Mouse (Mus musculus) inflammation-experienced regulatory T-cells (primary cell): ENCODE results near the gene Mettl26. TPM values are rescaled to one million over a fixed set of nuclear protein-coding genes. Genes with fewer than 3 reads are reported as not detected.

ENCODE experiments used
- polyA plus RNA-seq, 2 experiments: library from polyadenylated mRNA; unstranded; fragments of 100-300 nt; shearing (Covaris generic); gene quantifications; one replicate each; pipeline ENCODE4 v1.2.1; 2017

Gene Mettl26
- polyA plus RNA-seq = 10 to 100 TPM; 80.3 to 84.0 TPM

GRCm38 (mm10) chr17:25874721-25875170 is at the start of gene Mettl26:
Mettl26 (plus strand) TSS chr17:25875074.

GRCm38 (mm10) chr17:25828712-25829557 is 45.9 kb upstream of the Mettl26 start, which contains the start of gene Jmjd8:
Jmjd8 (plus strand) TSS chr17:25828867.

GRCm38 (mm10) chr17:25833291-25833663 is 41.6 kb upstream of the Mettl26 start, which contains the start of gene Stub1:
Stub1 (minus strand) TSS chr17:25833404.

GRCm38 (mm10) chr17:25837076-25837410 is 37.8 kb upstream of the Mettl26 start, which contains the start of gene Rhbdl1:
Rhbdl1 (minus strand) TSS chr17:25837295.

GRCm38 (mm10) chr17:25841117-25841880 is 33.6 kb upstream of the Mettl26 start, which contains the start of gene Gm20683:
Gm20683 (minus strand) TSS chr17:25841763.

GRCm38 (mm10) chr17:25844396-25844901 is 30.4 kb upstream of the Mettl26 start, which contains the start of gene Rhot2:
Rhot2 (minus strand) TSS chr17:25844851.

GRCm38 (mm10) chr17:25860832-25861703 is 13.8 kb upstream of the Mettl26 start, which contains the start of gene Wdr90:
Wdr90 (minus strand) TSS chr17:25861501.

GRCm38 (mm10) chr17:25868601-25869191 is 6.2 kb upstream of the Mettl26 start, which contains the start of gene Mcrip2:
Mcrip2 (minus strand) TSS chr17:25868764.

GRCm38 (mm10) chr17:25880196-25880910 is 5.5 kb downstream of the Mettl26 start, which contains the start of gene Wfikkn1:
Wfikkn1 (minus strand) TSS chr17:25880858.

GRCm38 (mm10) chr17:25919144-25919785 is 44.4 kb downstream of the Mettl26 start, which contains the start of gene Rab40c:
Rab40c (minus strand) TSS chr17:25919727.

Other genes with a start within 250 kb of the Mettl26 start
- gene Gng13, start 157.9 kb upstream of the Mettl26 start, polyA plus RNA-seq = not detected
- 10 to 100 TPM in 1 of 2 experiments, 1 to 10 TPM in 1; 3.8 to 12.3 TPM for gene Chtf18, start 147.7 kb upstream of the Mettl26 start, polyA plus RNA-seq
- 10 to 100 TPM; 13.9 to 16.7 TPM for gene Rpusd1, start 147.4 kb upstream of the Mettl26 start, polyA plus RNA-seq
- under 1 TPM in 1 of 2 experiments, not detected in 1; 0.73 TPM for gene Mslnl, start 139.0 kb upstream of the Mettl26 start, polyA plus RNA-seq
- under 1 TPM in 1 of 2 experiments, not detected in 1; 0.98 TPM for gene Msln, start 120.7 kb upstream of the Mettl26 start, polyA plus RNA-seq
- gene Narfl, start 101.3 kb upstream of the Mettl26 start, polyA plus RNA-seq = 10 to 100 TPM; 27.7 to 32.5 TPM
- gene Haghl, start 89.4 kb upstream of the Mettl26 start, polyA plus RNA-seq = 10 to 100 TPM; 34.3 to 47.7 TPM
- gene Ccdc78, start 88.5 kb upstream of the Mettl26 start, polyA plus RNA-seq = 1 to 10 TPM in 1 of 2 experiments, under 1 TPM in 1; 0.89 to 1.4 TPM
- 100 to 1,000 TPM; 231 to 239 TPM for gene Fam173a, start 82.2 kb upstream of the Mettl26 start, polyA plus RNA-seq
- 1 to 10 TPM in 1 of 2 experiments, not detected in 1; 1.1 TPM for gene AC134908.4, start 79.4 kb upstream of the Mettl26 start, polyA plus RNA-seq
- 10 to 100 TPM; 34.1 to 40.4 TPM for gene Metrn, start 77.9 kb upstream of the Mettl26 start, polyA plus RNA-seq
- gene Fbxl16, start 66.0 kb upstream of the Mettl26 start, polyA plus RNA-seq = under 1 TPM; 0.16 to 0.60 TPM
- 10 to 100 TPM; 31.4 to 36.3 TPM for gene Wdr24, start 51.4 kb upstream of the Mettl26 start, polyA plus RNA-seq
- gene Jmjd8, start 46.2 kb upstream of the Mettl26 start, polyA plus RNA-seq = 10 to 100 TPM; 32.9 to 33.5 TPM
- 100 to 1,000 TPM; 170 to 205 TPM for gene Stub1, start 41.7 kb upstream of the Mettl26 start, polyA plus RNA-seq
- 1 to 10 TPM; 1.6 to 1.7 TPM for gene Rhbdl1, start 37.8 kb upstream of the Mettl26 start, polyA plus RNA-seq
- gene Gm20683, start 33.3 kb upstream of the Mettl26 start, polyA plus RNA-seq = 1 to 10 TPM; 1.4 to 2.6 TPM
- gene Rhot2, start 30.2 kb upstream of the Mettl26 start, polyA plus RNA-seq = 10 to 100 TPM; 42.2 to 46.5 TPM
- 10 to 100 TPM in 1 of 2 experiments, 1 to 10 TPM in 1; 9.2 to 16.3 TPM for gene Wdr90, start 13.6 kb upstream of the Mettl26 start, polyA plus RNA-seq
- 1 to 10 TPM; 1.1 to 5.7 TPM for gene Mcrip2, start 6.3 kb upstream of the Mettl26 start, polyA plus RNA-seq
- 1 to 10 TPM; 1.4 to 2.0 TPM for gene Wfikkn1, start 5.8 kb downstream of the Mettl26 start, polyA plus RNA-seq
- 10 to 100 TPM; 30.1 to 34.5 TPM for gene Rab40c, start 44.7 kb downstream of the Mettl26 start, polyA plus RNA-seq
- 10 to 100 TPM; 50.7 to 66.9 TPM for gene Pigq, start 69.9 kb downstream of the Mettl26 start, polyA plus RNA-seq
- gene Nhlrc4, start 69.9 kb downstream of the Mettl26 start, polyA plus RNA-seq = not detected
- not detected for gene A930017K11Rik, start 77.5 kb downstream of the Mettl26 start, polyA plus RNA-seq
- gene Capn15, start 110.7 kb downstream of the Mettl26 start, polyA plus RNA-seq = 10 to 100 TPM; 26.6 to 29.0 TPM
- 10 to 100 TPM; 12.8 to 16.0 TPM for gene Rab11fip3, start 194.5 kb downstream of the Mettl26 start, polyA plus RNA-seq
- 10 to 100 TPM; 27.4 to 32.9 TPM for gene Decr2, start 215.3 kb downstream of the Mettl26 start, polyA plus RNA-seq
- 10 to 100 TPM in 1 of 2 experiments, under 1 TPM in 1; 0.90 to 11.4 TPM for gene Nme4, start 220.5 kb downstream of the Mettl26 start, polyA plus RNA-seq
- gene Tmem8, start 238.2 kb downstream of the Mettl26 start, polyA plus RNA-seq = 10 to 100 TPM; 33.9 to 35.3 TPM
- 10 to 100 TPM; 65.8 to 72.4 TPM for gene Mrpl28, start 248.4 kb downstream of the Mettl26 start, polyA plus RNA-seq